Mouse (Mus musculus) right cerebral cortex, postnatal 14 days (tissue): ENCODE measurements at regions not wholly inside any gene's neighbourhood (a gene's known extent, or its start where the extent isn't known, plus 50 kb on each side); places are given as distances from the start of the nearest gene placed in this dataset.

Experiments
- DNase-seq: peaks from one replicate; pipeline ENCODE4 v3.0.0; 2022

DNA sequence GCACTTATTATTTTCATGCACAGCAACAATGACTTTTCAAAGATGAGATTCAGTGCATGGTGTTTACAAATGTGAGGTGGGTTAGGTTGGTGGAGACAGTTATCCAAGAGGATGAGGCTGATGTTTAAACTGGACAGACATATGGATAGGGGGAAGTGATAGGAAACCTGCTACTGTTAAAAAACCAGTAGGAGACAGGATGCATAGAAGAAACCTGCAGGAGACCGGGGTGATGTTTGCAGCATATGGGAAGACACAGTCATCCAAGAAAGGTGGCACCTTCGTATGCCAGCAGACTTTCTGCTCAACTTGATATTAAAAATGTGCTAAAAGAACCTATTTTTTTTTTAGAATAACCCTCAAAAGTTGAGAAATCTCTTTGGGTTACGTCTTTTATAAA, 809.9 kb upstream of the Gm5150 start:
- DNase-seq, result no peak

DNA sequence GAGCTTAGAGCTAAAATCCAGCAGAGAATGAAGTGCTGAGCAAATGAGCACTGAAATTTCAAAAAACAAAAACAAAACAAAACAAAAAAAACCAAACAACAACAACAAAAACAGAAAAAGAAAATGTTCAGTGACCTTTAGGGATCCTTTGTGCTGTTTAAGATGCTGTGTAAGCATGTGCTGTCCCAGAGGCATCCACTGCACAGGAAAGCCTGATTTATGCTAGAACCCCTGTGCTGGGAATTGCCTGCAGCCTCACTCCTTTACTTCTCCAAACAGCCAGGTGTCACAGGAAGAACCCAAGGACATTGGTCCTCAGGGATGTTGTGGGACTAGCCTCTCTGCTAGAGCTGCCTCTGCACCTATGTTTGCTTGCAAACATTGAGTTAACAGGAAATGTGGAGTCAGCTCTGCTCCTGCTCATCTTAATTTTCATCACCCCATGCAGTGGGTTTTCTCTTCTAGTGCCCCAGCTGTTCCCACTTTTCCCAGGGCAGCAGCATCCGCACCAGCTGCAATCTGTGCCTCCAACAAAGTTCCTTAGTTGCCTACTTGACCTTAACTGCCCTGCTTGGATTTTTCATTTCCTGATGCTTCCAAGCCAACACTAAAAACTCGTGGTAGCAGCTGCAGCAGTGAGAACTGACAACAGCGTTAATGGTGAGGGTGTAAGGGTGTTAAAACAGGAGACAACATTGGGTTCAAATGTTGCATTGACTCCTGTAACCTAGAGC, 804.8 kb upstream of the Gm5150 start:
- no peak for DNase-seq

DNA sequence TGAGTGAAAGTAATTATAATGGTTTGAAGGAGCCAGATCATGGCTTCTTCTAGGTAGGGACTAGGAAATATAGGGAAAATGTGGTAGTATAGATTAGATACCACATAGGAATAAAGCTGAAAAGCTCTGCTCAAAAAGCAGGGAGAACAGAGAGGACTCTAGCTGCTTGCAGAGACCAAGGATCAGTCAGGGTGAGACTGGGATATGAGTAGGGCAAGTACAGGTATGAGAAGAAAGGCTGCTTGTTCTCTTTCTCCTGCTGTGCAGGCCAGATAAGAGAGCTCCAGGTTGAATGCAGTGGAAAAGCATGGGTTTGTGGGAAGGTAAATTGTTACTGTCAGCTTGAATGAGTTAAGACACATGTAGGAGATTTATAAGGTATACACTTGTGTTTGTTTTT, 797.4 kb upstream of the Gm5150 start:
- DNase-seq, result no peak
